Mouse (Mus musculus) frontal cortex, postnatal 10 days (tissue): Measurements from ENCODE around the gene Eml1.

ENCODE experiments used
- DNase-seq, 2 experiments: peaks; one replicate each; pipeline ENCODE4 v3.0.0; 2022; ENCODE audit warnings: low spot score in 2 of 2, mixed read lengths in 1 of 2

The Eml1 gene

DNA sequence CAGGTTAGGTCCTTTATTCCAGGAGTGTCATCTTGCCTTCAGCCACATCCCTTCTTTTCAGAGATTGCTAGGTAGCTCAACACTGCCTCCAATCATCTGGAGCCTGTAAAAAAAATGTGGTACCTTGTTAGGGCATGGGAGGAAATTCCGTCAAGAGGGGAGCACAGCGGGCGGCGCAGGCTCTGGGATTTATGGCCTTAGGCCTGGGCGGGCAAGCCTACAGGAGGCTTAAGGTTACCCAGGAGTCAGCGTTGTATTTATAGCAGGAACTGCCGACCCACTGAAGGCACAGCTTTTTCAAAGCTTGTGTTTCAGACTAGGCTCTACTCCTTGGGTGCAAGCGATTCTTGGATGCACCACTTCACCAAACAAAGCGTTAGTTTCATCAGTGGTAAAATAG lies 2.9 kb downstream of the Eml1 start:
- DNase-seq, result no peak

DNA sequence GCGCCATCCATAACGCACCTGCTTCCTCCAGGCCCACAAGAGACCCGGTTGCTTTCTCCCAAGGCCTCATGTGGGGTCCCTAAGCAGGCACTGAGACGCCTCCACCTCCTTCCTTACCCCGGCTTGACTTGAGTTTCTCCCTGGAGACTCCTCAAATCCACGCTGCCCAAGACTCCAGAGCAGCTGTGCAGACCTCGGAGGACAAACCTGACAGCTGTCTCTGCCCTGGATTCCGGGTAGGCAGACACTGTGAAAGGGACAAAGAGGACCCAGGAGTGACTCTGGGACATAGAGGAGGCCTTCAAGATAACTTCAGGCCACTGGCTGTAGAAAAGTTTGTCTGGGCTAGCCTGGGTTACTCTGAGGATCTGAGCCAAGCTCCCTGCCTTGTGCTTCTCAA lies 3.9 kb downstream of the Eml1 start:
- DNase-seq, result no peak

DNA sequence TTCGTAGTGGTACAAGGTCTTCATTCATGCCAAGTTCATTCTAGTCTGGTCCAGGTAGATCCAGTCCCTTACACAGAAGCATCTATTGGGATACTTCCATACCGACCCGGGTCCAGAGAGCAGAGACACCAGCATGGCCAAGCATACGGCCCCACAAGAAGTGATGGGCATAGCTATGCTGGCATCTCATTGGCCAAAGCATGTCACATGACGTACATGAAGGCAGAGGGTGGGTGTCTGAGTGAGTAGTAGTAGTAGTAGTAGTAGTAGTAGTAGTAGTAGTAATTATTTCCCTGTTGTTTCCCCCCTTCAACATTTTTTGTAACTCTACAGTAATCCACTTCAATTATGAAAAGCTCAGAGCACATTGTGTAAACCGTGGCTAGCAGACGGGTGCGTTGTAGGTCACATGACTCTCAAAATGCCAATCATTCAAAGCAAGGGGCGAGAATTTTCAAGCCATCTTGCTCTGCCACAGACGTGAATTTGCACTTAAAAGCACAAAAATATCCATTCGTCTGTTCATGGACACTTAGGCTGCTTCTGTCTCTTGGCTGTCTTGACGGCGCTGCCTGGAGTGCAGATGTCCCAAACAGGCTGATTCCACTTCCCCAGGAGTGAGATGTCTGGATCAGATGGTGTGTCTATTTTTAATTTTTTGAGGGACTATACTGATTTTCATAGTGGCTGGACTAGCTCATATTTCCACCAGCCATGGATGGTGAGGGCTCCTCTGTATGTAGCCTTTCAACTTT lies 7.8 kb downstream of the Eml1 start:
- peak; percentile 27 to 57 for DNase-seq

- no peak for DNase-seq
Observed at GRCm38 (mm10) chr12:108386476-108387232, 15.9 kb downstream of the Eml1 start.

DNA sequence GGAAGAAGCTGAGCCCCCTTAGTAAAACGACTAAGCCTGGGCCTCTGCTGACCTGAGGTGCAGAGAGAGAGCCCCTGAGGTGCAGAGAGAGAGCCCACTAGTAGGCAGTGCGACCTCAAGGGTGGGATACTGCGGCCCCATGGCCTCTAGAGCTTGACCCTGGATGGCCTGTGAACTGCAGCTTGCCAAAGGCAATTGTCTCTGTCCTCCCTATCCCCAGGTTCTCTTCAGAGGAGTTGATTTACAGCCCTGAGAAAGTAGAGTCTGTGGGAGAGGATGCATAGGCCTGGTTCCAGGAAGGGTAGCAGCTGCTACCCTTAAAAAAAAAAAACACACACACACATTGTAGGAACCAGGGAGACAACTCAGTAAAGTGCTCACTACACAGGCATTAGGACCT lies 19.0 kb downstream of the Eml1 start:
- no peak for DNase-seq

- DNase-seq, result no peak
Observed at GRCm38 (mm10) chr12:108392254-108393044, 21.7 kb downstream of the Eml1 start.

DNA sequence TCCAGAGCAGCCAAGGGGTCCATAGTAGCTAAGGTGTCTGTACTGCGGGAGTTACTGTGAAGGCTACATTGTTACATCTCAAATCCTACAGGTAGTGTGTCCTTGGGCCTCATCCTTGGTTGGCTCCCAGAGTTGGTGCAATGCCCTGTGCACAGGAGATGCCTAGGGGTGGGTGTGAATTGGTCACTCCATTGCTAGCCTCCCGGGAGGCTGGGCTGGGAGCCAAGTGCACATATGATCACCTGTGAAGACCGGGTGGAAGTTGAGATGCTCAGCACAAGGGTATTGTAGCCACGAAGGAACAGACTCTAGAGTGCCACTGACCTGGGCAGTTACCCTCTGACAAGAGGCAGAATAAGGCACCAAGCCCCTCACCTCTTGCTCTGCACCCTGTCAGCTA lies 22.3 kb downstream of the Eml1 start:
- no peak for DNase-seq

- DNase-seq, result no peak
Observed at GRCm38 (mm10) chr12:108393637-108394036, 22.9 kb downstream of the Eml1 start.

DNA sequence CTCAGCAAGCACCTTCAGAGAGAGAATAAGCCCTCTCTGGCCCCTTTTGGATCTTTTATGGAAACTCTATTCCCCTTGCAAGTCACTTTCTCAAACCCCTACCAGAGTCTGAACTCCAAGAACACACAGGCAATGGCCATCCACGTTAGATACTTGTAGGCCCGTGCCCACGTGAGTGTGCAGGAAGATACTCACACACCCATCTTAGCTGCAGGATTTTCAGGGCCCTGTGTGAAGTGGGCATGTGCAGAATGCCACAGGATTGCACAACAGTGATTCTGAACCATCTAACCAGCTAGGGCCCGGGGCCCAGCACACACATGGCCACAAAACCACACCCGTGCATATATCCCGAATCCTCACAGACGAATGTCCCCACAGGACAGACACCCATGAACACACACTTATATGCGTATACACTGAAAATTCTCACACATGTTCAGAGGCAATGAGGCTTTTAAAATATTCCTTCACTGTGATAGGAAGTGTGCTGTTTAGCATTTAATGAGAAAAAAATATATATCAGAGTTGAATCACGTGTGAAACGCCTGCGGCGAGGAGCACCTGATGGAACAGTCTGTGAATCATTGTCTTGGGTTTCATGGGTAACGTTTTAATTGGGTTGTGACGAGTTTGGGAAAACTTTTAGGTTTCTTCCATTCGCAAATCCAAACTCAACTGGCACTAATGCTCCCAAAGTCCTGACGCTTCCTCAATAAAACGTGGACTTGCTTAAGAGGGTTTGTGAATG lies 24.0 kb downstream of the Eml1 start:
- no peak for DNase-seq

GRCm38 (mm10) chr12:108395285-108395660 lies 24.5 kb downstream of the Eml1 start:
- DNase-seq, result no peak

GRCm38 (mm10) chr12:108396081-108396947 lies 25.6 kb downstream of the Eml1 start:
- peak; percentile 40 to 62 for DNase-seq

DNA sequence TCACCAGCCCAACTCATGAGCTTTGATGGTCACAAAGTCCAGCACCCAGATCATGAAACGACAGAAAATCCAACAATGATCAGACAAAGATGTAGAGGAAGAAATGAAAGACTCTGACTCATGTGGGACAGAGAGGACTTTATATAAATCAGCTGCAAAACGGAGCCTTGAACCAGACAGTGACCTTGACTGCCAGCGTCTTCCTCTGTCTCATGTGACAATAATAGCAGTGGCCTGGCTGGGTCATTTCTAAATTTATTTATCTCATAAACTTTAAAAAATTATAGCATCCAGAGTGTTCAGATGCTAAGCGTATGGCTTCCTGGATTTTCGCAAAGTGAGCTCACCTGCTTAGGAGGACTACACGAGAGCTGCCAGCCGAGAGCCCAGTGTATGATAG lies 27.9 kb downstream of the Eml1 start:
- no peak for DNase-seq

- no peak for DNase-seq
Observed at GRCm38 (mm10) chr12:108399191-108399590, 28.4 kb downstream of the Eml1 start.

DNA sequence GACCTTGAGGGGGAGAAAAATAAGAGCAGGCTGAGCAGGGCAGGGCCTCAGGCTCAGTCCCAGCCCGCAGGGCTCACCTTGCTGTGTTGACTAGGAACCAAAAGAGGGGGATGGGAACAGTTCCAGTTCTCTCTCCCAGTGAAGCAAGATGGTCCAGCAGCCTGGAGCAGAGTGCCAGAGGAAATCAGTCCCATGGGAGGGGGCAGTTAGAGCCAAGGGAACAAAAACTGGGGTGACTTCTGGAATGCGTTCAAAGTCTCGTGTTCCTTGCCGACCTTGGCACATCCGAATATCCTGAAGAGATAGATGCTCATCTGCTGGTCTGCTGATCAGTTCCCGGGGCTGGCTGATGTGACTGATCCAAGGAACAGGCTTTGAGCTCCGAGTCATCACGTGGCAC lies 30.2 kb downstream of the Eml1 start:
- DNase-seq, result no peak

GRCm38 (mm10) chr12:108403957-108404356 lies 33.2 kb downstream of the Eml1 start:
- DNase-seq, result no peak

DNA sequence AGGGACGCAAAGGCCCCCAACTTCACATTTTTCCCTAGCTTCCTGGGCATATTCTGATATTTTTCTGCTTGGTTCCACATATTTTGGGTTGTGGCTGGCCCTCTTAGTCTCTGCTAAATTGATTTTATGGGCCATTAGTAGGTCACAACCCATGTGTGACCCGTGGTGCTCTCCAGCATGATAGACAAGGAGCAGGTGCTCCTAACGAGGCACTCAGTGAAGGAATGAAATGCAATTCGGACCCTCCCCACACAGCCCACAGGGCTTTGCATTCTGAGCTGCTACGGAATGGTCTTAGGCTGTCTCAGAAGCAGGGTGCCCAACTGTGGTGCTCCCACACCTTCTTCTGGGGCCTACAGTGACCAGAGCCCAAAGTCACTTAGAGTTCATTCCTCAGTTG lies 38.3 kb downstream of the Eml1 start:
- no peak for DNase-seq

- no peak for DNase-seq
Observed at GRCm38 (mm10) chr12:108410416-108411208, 39.9 kb downstream of the Eml1 start.

DNA sequence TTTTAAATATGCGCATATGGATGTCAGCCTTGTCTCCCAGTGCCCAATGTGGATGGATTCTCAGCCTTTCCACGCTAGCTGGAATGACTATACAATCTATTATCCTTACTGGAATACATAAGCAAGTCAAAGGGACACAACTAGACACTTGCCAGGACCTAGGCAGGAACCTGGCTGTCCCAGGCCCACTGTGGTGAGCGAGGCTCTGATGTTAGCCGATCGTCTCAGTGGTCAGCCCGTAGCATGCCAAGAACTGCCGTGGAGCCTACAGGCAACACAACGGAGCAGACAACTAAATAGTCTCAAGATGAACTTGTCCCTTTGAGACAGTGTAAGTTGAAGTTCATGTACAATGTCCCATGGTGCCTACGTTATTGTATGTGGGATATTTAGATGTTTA lies 44.2 kb downstream of the Eml1 start:
- no peak for DNase-seq

GRCm38 (mm10) chr12:108419570-108419969 lies 48.8 kb downstream of the Eml1 start:
- no peak for DNase-seq

- DNase-seq, result no peak
Observed at GRCm38 (mm10) chr12:108421477-108421876, 50.7 kb downstream of the Eml1 start.
